Mouse (Mus musculus) kidney, embryonic 16.5 days (tissue): ENCODE measurements around the gene Cfap77. TPM values are rescaled to one million over a fixed set of nuclear protein-coding genes. Genes with fewer than 3 reads are reported as not detected.

Experiments
- ATAC-seq: fragments of 200-750 bp; cut with Nextera tagmentation; 2 replicates; pipeline ENCODE4 v1.8.0; 2017; ENCODE audit warnings: moderate TSS enrichment; ENCODE audit not compliant: low FRiP score, low TSS enrichment
- H3K27ac ChIP-seq: fragments of 300-500 bp; sonication (generic); 2 replicates; pipeline ENCODE4 v1.5.1; 2014; ENCODE audit warnings: low read length
- H3K27me3 ChIP-seq: fragments of 300-500 bp; sonication (generic); 2 replicates; pipeline ENCODE4 v1.6.1; 2014; ENCODE audit warnings: low read length, control low read depth, mixed read lengths; ENCODE audit not compliant: insufficient read depth
- H3K36me3 ChIP-seq: fragments of 300-500 bp; sonication (generic); 2 replicates; pipeline ENCODE4 v1.6.1; 2014; ENCODE audit warnings: low read length, control low read depth, mixed read lengths; ENCODE audit not compliant: insufficient read depth
- H3K4me1 ChIP-seq: fragments of 300-500 bp; sonication (generic); 2 replicates; pipeline ENCODE4 v1.6.1; 2014; ENCODE audit warnings: low read length, control low read depth, mixed read lengths; ENCODE audit not compliant: insufficient read depth
- H3K4me2 ChIP-seq: fragments of 300-500 bp; sonication (generic); replicated peaks from 2 replicates; pipeline ENCODE4 v1.6.1; 2014; ENCODE audit warnings: low read depth, low read length
- H3K4me3 ChIP-seq: fragments of 300-500 bp; sonication (generic); 2 replicates; pipeline ENCODE4 v1.5.1; 2014; ENCODE audit warnings: mild to moderate bottlenecking, low read length
- H3K9ac ChIP-seq: fragments of 300-500 bp; sonication (generic); replicated peaks from 2 replicates; pipeline ENCODE4 v1.6.1; 2014; ENCODE audit warnings: low read length
- H3K9me3 ChIP-seq: fragments of 300-500 bp; sonication (generic); 2 replicates; pipeline ENCODE4 v1.6.1; 2016; ENCODE audit warnings: low read length, control low read depth
- WGBS: fragments of 180-500 bp; shearing (Covaris S2); extraction: QIAGEN DNeasy Blood & Tissue Kit; methylation state at CpG from one replicate; pipeline ENCODE4 v1.1.7; 2014; 5-methylcytosine and 5-hydroxymethylcytosine counted together
- polyA plus RNA-seq: library from polyadenylated mRNA; unstranded; fragments of >200 nt; fragmentation: Nextera tagmentation; extraction: Ambion mirVana; gene quantifications from 2 replicates; pipeline ENCODE4 v1.2.1, GENCODE M21; 2015

Cfap77 gene
- polyA plus RNA-seq, 1 experiment from 2014 or later, result 0.35 TPM

DNA sequence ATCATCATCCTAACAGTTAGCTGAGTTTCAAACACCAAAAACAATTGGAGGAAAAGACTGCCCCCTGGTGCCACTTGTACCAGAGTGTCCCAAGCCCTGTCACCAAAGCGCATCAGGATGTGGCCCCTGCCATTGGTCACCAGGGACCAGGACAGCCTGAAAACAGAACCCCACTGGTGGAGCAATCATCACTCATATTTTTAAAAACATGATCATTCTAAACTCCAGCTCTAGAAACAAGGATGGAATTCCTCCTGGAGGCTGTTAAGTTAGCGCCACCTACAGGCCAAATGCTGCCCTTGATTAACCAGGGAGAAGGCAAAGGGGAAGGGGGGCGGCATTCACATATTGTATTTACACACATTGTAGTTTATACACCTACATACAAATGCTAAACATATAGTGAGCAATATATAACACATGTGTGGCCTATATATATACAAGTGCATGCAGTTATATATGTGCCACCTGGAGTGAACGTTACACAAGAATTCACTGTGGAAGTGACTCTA is 1.9 kb downstream of the Cfap77 start:
- peaks cover 29% of the 10 kb centered on the region for H3K27me3 ChIP-seq
- no peak overlapping the region for H3K4me2 ChIP-seq
- no peak overlapping the region for H3K27ac ChIP-seq
- H3K9me3 ChIP-seq, result no peaks in the 10 kb centered on the region
- 25% methylated on average over 4 of the region's 4 CpGs for WGBS
- H3K9ac ChIP-seq, result no peak overlapping the region
- H3K4me1 ChIP-seq, result peaks cover 7% of the 10 kb centered on the region
- H3K36me3 ChIP-seq, result no peaks in the 10 kb centered on the region
- ATAC-seq, result peak; percentile 14; the same call in 1 of the 2 replicates
- no peak overlapping the region for H3K4me3 ChIP-seq

DNA sequence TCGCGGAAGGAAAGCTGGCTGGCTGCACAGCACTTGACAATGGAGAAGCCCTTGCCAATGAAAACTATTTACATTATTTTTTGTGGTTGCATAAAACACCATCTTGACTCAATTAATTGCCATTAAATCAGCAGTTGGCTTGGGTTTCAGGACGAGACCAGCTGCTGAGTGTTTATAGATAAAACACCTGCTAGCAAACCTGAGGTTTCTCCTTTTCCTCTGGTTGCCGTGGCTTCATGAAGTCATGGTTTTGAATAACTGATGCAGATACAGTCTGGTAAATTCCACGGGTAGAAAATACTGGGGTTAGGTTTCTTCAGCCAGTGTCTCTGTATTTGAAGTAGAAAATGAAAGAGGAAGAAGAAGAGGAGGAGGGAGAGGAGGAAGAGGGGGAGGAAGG is 2.9 kb downstream of the Cfap77 start:
- ATAC-seq, result no peak
- WGBS, result 39% methylated on average over 5 of the region's 5 CpGs

DNA sequence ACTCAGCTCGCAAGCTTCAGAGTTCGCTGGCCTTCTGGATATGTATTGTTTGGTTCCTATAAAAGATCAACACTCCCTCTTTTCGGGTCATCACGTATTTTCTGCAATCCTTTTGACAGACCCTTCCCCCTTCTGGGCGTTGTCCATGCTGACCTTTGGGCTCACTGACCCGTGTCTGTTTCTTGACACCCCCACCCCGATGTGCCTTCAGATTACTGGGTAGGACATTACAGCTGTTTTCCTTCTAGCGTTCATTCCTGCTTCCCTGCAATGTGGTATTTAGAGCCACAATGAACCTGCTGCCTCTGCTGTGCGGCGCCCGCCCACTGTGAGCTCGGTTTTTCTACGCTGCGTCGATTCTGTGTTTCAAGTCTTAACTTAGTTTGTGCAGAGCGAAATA is 8.7 kb downstream of the Cfap77 start:
- H3K9me3 ChIP-seq, result no peaks in the 10 kb centered on the region
- no peak overlapping the region; the same call in 1 of the 2 replicates for H3K4me2 ChIP-seq
- H3K36me3 ChIP-seq, result no peaks in the 10 kb centered on the region
- no peak overlapping the region for H3K27ac ChIP-seq
- H3K4me3 ChIP-seq, result no peak overlapping the region
- H3K9ac ChIP-seq, result no peak overlapping the region
- H3K27me3 ChIP-seq, result peaks cover 74% of the 10 kb centered on the region
- 25% methylated on average over 16 of the region's 16 CpGs for WGBS
- no peak for ATAC-seq
- H3K4me1 ChIP-seq, result peaks cover 3% of the 10 kb centered on the region; the same call in 1 of the 2 replicates

More for the DNA sequence above, 2.9 kb downstream of the Cfap77 start:
- Histone ChIP-seq H3K36me3 (no peaks in the 10 kb centered on the region), H3K9ac (no peak overlapping the region), H3K27me3 (peaks cover 32% of the 10 kb centered on the region), H3K4me1 (peaks cover 7% of the 10 kb centered on the region), H3K4me3 (no peak overlapping the region), H3K4me2 (no peak overlapping the region), H3K27ac (no peak overlapping the region), H3K9me3 (no peaks in the 10 kb centered on the region)

DNA sequence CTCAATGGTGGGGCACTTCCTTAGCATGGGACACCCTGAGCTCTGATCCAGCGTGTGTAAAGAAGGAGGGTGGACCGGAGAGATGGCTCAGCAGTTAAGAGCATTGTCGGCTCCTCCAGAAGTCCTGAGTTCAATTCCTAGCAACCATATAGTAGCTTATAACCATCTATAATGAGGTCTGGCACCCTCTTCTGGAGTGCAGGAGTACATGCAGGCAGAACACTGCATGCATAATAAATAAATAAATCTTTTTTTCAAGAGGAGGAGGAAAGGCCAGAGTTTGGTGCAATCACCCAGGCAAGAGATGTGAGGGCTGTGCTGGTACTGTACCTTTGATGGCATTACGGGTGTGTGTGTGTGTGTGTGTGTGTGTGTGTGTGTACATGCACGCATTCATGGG is 12.7 kb downstream of the Cfap77 start:
- peaks cover 3% of the 10 kb centered on the region; the same call in 1 of the 2 replicates for H3K4me1 ChIP-seq
- peaks cover 90% of the 10 kb centered on the region for H3K27me3 ChIP-seq
- no peak overlapping the region for H3K27ac ChIP-seq
- H3K9me3 ChIP-seq, result no peaks in the 10 kb centered on the region
- no peak for ATAC-seq
- no peak overlapping the region for H3K9ac ChIP-seq
- H3K4me3 ChIP-seq, result no peak overlapping the region
- no peaks in the 10 kb centered on the region for H3K36me3 ChIP-seq
- 93% methylated on average over 5 of the region's 5 CpGs for WGBS
- H3K4me2 ChIP-seq, result no peak overlapping the region

DNA sequence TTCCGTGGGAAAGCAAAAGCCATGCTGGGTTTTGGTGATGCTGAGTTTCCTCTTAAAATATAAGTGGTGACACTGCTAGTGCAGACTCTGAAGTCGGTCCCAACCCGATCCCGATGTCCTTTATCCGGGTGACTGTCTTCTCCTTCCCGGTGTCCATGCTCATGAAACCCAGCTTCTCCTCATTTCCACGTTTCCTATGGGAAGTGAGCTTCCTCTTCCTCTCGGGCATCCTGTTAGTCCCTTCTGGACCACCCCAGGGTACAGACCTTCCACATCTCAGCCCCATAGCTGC is 13.4 kb downstream of the Cfap77 start:
- no peaks in the 10 kb centered on the region for H3K36me3 ChIP-seq
- H3K27me3 ChIP-seq, result peaks cover 89% of the 10 kb centered on the region
- H3K4me1 ChIP-seq, result peaks cover 3% of the 10 kb centered on the region; the same call in 1 of the 2 replicates
- no peak for ATAC-seq
- H3K4me3 ChIP-seq, result no peak overlapping the region
- WGBS, result 30% methylated on average over 8 of the region's 8 CpGs
- no peak overlapping the region for H3K4me2 ChIP-seq
- H3K9ac ChIP-seq, result no peak overlapping the region
- no peaks in the 10 kb centered on the region for H3K9me3 ChIP-seq
- H3K27ac ChIP-seq, result no peak overlapping the region

DNA sequence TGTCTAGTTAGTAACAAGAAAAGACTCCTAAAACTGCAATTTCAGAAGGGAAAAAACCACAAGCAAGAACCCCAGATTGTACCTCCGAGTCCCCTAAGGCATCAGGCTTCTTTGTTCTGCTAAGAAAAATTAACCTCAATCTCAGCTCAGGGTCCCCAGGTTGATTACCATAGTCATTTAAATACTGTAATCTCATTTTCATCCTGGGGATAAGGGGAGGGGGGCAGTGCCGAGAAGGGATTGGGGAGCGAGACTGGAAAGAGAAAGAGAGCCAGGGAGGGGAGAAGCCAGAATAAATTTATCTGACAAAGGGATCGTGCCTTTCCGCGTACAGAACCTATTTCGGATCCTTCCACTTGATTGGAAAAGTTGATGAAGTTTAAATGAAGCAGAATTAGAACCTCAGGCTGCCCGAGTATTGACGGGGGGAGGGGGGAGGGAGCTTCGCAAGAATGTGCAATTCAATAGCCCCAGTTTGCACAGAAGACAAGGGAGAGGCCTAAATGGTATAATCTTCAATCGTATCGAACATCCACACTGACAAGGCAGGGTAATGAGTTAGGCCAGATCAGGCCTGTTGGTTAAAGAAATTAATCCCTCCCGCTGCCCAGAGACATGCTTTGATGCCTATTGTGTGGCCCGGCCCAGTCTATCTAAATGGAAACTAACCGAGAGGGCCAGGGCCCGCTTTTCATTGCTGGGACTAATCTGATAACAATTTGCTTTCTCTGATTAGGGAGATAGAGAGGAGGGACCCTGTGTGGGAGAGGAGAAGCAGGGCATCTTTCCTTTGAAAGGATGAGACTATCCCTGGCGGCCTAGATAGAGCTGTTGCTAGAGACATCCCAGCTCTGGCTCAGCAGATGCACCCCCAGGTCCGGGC is 14.0 kb downstream of the Cfap77 start:
- WGBS, result 12% methylated on average over 18 of the region's 18 CpGs
- peaks cover 83% of the 10 kb centered on the region for H3K27me3 ChIP-seq
- ATAC-seq, result no peak

DNA sequence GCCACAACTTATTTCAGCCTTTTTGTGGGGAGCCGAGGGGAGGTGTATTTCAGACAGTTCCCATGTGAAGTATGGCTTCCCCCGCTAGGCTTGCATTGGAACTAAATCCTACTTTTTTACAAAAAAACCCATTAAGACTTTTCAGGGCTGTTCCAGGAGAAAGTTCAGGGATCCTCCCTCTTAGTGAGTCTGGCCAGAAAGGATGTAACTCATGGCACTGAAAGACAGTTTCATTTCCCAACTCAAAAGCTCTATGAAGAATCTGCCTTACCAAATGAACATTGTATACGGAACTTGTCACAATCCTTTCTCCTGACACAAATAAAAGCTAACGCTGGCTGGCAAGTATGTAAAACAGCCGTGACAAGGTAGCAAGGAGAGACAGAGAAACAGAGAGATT is 15.1 kb downstream of the Cfap77 start:
- no peak overlapping the region for H3K4me2 ChIP-seq
- peaks cover 72% of the 10 kb centered on the region for H3K27me3 ChIP-seq
- 16% methylated on average over 5 of the region's 5 CpGs for WGBS

More for the DNA sequence above, 14.0 kb downstream of the Cfap77 start:
- Histone ChIP-seq H3K36me3 (no peaks in the 10 kb centered on the region), H3K4me2 (no peak overlapping the region), H3K9ac (no peak overlapping the region), H3K27ac (no peak overlapping the region), H3K4me3 (no peak overlapping the region), H3K4me1 (no peaks in the 10 kb centered on the region), H3K9me3 (no peaks in the 10 kb centered on the region)

DNA sequence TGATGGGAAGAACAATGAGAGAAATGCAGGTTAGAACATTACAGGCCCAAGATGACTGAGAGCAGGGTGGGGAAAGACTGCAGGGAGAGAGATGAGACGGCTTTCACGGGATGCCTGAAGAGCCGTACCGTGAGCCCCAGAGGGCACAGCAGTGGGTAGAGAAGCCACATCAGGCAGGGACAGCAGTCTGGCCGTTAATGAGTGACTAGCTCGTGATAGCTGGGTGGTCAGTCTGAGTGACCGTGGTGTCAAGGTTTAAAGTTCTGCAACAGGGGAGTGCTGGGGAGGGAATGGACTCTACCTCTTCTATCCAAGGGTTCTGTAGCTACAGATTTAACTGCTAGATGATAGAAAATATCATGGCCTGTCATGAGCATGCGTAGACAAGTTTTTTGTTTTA is 19.2 kb downstream of the Cfap77 start:
- Histone ChIP-seq H3K4me3 (no peak overlapping the region), H3K27ac (no peak overlapping the region), H3K9ac (no peak overlapping the region), H3K36me3 (no peaks in the 10 kb centered on the region), H3K4me1 (no peaks in the 10 kb centered on the region), H3K9me3 (no peaks in the 10 kb centered on the region), H3K4me2 (no peak overlapping the region), H3K27me3 (peaks cover 46% of the 10 kb centered on the region)
- 44% methylated on average over 8 of the region's 8 CpGs for WGBS
- ATAC-seq, result peak; percentile 61; the same call in 1 of the 2 replicates

More for the DNA sequence above, 15.1 kb downstream of the Cfap77 start:
- H3K36me3 ChIP-seq, result no peaks in the 10 kb centered on the region
- no peaks in the 10 kb centered on the region for H3K4me1 ChIP-seq
- no peaks in the 10 kb centered on the region for H3K9me3 ChIP-seq
- H3K9ac ChIP-seq, result no peak overlapping the region
- no peak overlapping the region for H3K27ac ChIP-seq
- no peak overlapping the region for H3K4me3 ChIP-seq
- no peak for ATAC-seq

DNA sequence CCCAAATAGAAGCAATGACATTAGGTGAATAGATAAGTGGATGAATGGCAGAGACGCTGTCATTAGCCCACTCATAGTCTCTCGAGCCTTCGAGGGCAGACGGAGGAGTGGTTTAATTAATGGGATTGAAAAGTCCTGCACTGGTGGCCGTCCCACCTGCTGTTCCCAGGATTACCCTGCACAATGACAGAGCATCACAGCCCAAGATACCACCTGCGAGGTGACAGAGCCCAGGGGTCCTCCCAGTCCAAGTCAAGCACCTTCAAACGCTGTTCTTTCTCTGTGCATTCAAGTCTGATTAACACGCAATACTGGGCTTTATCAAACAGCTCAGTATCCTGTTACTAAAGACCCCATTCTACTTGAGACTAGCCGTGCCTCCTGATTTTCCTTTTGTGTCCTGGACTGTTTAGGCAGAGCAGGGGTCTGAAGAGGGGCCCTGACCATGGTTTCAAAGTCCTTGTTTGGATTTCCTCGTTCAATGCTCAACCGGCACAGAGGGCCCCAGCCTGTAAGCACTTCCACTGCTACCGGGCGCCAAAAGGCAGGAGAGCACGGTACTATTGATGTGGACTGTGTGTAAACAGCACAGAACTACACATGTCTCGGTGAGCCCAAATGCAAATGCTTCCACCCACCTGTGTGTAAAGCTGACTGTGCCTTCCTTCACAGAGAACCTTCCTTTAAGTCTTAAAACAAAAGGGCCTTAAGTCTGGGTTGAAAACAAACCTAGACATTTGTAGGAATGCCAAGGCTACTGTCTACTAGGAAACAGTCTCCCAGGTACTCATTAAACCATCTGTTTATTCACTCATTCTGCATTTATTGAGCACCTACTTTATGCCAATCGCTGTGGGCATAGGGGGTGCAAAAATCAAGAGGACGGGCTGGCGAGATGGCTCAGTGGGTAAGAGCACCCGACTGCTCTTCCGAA is 20.1 kb downstream of the Cfap77 start:
- H3K27me3 ChIP-seq, result peaks cover 44% of the 10 kb centered on the region
- H3K4me3 ChIP-seq, result no peak overlapping the region
- no peak overlapping the region for H3K9ac ChIP-seq
- H3K36me3 ChIP-seq, result no peaks in the 10 kb centered on the region
- no peaks in the 10 kb centered on the region for H3K4me1 ChIP-seq
- H3K9me3 ChIP-seq, result no peaks in the 10 kb centered on the region
- 60% methylated on average over 20 of the region's 20 CpGs for WGBS
- no peak overlapping the region for H3K27ac ChIP-seq
- ATAC-seq, result no peak
- no peak overlapping the region for H3K4me2 ChIP-seq
